Mouse (Mus musculus): ENCODE data around the gene 3100002H09Rik.

3100002H09Rik gene

DNA sequence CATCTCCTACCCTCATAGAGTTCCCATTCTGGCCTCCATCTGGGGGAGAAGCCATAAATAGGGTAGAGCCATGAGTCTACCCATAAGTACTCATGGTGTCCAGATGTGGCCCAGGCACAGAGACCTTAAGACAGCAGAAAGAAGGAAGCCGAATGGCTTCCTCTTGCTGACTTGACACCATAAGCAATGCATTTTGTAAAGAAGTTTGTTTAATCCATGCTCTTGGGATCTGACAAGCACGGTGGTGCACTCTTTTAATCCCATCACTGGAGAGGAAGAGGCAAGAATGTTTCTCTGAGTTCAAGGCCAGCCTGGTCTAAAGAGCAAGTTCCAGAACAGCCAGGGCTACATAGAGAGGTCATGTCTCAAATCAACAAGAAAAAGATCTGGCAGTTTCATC is at the start of gene 3100002H09Rik:
Gene 3100002H09Rik (minus strand): TSS at position 101 of the 400 bp plus-strand sequence.
- no peak for DNase-seq (ENCODE audit: extremely low spot score)

GRCm38 (mm10) chr4:124659251-124660217 is 48.9 kb upstream of the 3100002H09Rik start:
- no peak for DNase-seq (ENCODE audit: extremely low spot score)

- peak; percentile 64 for DNase-seq (ENCODE audit: extremely low spot score)
Measured at GRCm38 (mm10) chr4:124658412-124658851, 47.8 kb upstream of the 3100002H09Rik start.

- DNase-seq (ENCODE audit: extremely low spot score), result no peak
Measured at GRCm38 (mm10) chr4:124657781-124658180, 47.2 kb upstream of the 3100002H09Rik start.

- peak; percentile 91 for DNase-seq (ENCODE audit: extremely low spot score)
Measured at GRCm38 (mm10) chr4:124656854-124657650, 46.4 kb upstream of the 3100002H09Rik start.

DNA sequence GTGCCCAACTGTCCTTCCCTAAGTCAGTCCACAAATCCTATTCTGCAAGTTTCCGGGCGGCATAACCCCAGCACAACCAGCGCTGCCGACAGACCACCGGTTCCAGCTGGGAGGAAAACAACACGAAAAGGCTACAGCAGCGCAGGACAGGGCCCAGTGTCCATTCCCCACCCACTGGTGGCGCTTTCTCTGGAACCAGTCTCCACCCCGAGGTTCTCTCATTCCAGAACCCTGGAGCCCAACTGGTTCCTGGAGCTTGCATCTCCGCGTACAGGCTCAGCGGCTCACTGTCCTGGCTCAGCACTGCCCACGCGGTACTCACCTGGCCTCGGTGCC is 45.9 kb upstream of the 3100002H09Rik start, which contains the start of gene Pou3f1:
Gene Pou3f1 (plus strand): TSS at position 290 of the 336 bp plus-strand sequence.
- no peak for DNase-seq (ENCODE audit: extremely low spot score)

- DNase-seq (ENCODE audit: extremely low spot score), result peak; percentile 82
Measured at GRCm38 (mm10) chr4:124652886-124653285, 42.3 kb upstream of the 3100002H09Rik start.

- DNase-seq (ENCODE audit: extremely low spot score), result no peak
Measured at GRCm38 (mm10) chr4:124647909-124648308, 37.3 kb upstream of the 3100002H09Rik start.

GRCm38 (mm10) chr4:124646591-124646990 is 36.0 kb upstream of the 3100002H09Rik start:
- DNase-seq (ENCODE audit: extremely low spot score), result no peak

DNA sequence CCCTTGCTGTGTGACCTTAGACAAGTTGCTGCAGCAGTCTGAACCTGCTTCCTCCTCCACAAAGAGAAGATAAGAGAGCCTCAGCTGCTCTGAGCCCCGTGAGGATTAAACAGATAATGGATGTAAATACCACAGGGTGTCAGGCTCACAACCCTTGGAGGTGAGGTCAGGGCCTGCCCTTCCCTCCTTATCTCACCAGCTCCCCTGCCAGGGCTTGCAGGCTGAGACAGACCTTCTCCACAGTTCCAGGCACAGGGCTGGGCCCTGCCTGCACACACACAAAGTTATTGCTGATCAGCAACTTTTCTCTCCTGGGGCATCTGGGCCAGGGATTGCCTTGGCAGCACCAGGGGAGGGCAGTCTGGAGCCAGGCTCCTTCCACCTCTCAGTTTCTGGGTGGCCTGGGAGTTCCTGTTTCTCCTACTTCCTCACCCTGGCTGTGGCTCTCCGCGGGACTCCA is 34.4 kb upstream of the 3100002H09Rik start:
- DNase-seq (ENCODE audit: extremely low spot score), result no peak

- no peak for DNase-seq (ENCODE audit: extremely low spot score)
Measured at GRCm38 (mm10) chr4:124643859-124644258, 33.3 kb upstream of the 3100002H09Rik start.

GRCm38 (mm10) chr4:124639715-124640114 is 29.1 kb upstream of the 3100002H09Rik start:
- no peak for DNase-seq (ENCODE audit: extremely low spot score)

- peak; percentile 68 for DNase-seq (ENCODE audit: extremely low spot score)
Measured at GRCm38 (mm10) chr4:124633281-124633680, 22.7 kb upstream of the 3100002H09Rik start.

GRCm38 (mm10) chr4:124632856-124633255 is 22.3 kb upstream of the 3100002H09Rik start:
- DNase-seq (ENCODE audit: extremely low spot score), result no peak

DNA sequence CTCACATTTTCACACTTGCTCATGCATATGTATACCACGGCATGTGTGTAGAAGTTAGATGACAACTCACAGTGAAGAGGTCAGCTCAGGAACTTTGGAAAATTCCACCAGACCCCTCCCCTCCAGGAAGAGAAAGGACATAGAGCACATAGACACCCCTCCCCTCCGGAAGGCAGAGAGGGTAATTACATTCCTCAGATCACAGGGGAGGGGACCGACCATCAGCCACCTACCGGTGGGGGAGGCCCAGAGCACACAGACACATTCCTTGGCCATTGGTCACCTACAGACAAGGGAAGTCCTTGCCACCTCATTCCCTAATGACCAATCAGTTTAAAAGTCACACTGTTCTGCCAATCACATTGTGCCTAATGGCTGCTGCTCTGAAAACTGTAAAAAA is 20.9 kb upstream of the 3100002H09Rik start:
- no peak for DNase-seq (ENCODE audit: extremely low spot score)

DNA sequence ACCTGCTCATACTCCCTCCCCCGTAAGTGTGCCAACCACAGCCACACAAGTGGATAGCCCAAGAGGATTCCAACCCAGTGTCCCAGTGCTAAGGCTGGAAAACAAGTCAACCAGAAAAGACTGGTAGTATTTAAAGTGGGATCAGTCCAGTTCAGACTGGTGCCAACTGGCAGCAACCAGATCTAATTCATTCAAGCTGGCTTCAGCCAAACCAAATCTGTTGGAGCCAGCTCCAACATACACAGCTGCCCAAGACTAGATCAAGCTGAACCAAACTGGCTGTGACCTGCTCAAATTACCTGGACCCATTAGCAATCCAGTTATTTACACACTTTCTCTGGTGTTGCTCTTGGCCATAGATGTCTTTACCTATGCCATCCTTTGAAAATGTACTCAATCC is 16.2 kb upstream of the 3100002H09Rik start:
- DNase-seq (ENCODE audit: extremely low spot score), result no peak

- no peak for DNase-seq (ENCODE audit: extremely low spot score)
Measured at GRCm38 (mm10) chr4:124624111-124624581, 13.5 kb upstream of the 3100002H09Rik start.

DNA sequence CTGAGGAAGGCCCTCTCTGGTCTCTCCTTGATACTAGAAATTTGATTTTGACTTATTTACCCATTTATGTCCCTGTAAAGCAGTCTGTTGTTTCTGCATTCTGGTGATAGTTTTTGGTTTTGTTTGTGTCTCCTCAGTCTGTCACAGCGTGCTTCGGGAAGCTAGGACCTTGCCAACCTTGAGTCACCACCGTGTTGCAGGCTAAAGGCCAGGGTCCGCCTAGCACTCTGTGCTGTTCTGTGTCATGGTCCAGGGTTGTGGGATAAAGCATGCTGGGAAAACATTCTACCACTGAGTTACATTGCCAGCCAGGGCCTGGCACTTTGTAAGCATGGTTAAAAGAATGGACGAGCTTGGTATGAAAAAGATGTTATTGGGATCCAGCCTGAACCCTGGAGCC is 12.0 kb upstream of the 3100002H09Rik start:
- DNase-seq (ENCODE audit: extremely low spot score), result no peak

DNA sequence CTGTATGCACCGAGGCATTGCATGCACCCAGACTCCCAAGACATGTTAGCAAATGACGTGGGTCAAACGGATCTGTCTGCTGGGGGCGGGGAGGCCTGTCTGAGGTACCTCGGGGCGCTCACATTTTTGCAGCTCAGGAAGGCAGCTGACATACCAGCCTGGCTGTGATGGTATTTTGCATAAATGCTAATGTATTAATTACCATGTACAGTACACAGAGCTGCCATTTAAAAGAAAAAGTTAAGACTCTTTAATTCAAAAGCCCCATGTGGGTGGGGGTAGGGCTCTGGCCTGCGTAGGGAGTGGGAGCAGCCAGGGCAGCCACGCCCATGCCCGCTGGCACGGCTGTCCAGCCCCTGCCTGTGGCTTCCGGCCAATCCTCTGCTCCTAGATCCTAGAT is 10.8 kb upstream of the 3100002H09Rik start:
- DNase-seq (ENCODE audit: extremely low spot score), result no peak

DNA sequence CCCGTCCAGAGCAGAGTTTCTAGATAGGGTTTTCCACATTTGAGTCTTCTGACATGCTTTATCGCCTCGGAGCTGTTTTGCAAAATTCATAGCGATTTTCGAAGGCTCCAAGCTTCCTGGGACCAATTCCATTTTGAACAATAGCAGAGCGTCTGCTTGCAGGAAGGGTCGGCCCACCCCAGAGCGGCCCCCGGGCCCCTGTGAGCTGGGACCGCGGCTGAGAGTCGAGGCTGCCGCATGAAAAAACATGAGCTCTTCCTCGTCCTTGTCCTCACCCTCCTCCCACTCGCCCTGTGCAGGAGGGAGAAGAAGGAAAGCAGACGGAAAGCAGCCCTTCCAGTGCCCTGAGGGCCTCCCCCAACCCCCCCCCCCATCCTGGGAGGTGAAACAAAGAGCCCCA is 8.0 kb upstream of the 3100002H09Rik start:
- DNase-seq (ENCODE audit: extremely low spot score), result no peak

GRCm38 (mm10) chr4:124616636-124617035 is 6.0 kb upstream of the 3100002H09Rik start:
- DNase-seq (ENCODE audit: extremely low spot score), result no peak

DNA sequence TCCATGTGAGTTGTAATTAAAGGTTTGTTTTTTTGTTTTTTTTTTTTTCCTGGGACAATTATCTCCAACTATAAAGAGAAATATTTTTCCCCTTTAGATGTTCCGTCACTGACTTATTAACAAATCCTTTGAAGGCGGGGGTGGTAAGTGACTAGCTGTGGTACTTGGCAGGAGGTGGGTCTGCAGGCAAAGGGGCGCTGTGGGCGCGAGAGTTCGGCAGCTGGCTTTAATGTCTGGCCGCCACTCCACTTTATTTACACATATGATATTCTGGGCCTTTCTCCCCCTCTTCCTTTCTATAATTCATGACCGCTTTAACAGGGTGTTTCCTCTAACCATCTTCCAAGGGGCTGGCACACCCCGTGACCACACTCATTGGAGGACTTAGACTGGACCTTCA is 5.4 kb upstream of the 3100002H09Rik start:
- no peak for DNase-seq (ENCODE audit: extremely low spot score)
